Mouse (Mus musculus): ENCODE results near the gene Fhod1.

Gene Fhod1

DNA sequence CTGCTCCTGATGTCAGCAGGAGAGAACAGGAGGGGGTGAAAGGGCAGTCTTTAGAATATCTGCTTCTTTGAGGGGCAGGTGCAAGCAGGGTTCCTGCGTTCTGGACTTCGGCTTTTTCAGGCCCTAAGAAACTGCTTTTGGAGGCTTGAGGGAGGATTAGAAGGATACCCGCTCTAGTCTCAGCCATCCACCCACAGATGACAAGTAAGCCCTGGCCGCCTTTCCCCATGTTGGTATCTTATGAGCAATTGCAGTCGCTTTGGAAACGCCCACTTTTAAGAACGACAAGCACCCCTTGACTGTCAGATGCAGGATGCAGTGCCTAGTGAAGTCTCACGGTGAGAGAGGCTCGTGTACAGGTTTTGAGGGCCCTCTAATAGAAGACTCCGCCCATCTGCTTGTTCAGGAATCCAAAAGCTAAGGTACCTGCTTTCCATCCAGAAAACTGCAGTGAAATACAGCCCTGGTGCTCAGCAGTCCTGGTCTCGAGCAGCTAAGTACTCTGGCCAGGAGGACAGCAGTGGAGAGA is 29.0 kb downstream of the Fhod1 start:
- no peak for DNase-seq (ENCODE audit: low spot score in 2 of 2)

DNA sequence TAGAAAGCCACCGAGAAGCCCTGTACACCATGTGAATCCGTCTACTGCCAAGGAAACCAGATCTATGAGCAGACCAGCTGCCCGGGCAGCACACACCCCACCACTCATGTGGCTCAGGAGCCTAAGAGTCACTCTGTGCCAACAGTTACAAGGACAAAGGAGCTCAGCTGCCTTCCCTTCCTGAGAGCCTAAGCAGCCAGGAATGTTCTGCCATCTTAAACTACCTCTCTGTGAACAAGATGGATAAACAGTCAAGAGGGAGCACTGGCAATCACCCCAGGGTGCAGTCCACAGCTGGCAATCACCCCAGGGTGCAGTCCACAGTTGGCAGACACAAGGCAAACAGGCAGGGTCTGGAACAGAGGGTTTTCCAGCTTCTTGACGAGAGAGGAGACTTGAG is 29.8 kb downstream of the Fhod1 start:
- no peak for DNase-seq (ENCODE audit: low spot score in 2 of 2)

DNA sequence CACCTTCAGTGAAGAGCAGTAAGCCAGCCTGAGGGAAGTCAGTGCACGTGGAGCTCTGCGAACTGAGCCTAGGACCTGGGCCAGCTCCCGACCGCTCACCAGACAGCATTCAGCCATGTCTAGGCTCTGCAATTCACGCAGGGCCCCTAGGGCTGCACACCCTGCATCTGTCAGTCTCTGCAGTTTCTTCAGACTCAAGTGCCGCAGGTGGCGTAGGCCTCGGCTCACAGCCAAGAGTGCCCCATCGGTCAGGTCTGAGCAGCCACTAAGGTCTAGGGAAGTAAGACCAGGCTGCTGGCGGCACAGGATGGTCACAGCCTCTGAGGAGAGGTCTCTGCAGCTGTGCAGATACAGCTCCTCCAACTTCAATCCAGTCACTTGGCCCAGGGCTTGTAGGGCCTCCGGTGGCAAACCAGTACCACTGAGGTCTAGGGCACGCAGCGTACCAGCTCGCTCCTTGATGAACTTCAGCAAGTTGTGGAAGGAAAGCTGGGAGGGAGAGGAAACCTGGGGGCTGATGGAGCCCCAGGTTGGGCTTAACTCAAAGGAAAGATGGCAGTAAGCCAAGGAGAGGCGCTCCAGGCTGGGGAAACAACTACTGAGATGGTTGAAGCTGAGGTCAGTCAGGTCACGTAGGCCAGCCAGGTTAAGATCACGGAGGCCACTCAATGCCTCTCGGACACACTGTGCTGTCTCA is 32.5 kb downstream of the Fhod1 start:
- DNase-seq (ENCODE audit: low spot score in 2 of 2): no peak

GRCm38 (mm10) chr8:105313622-105314402 is 33.9 kb downstream of the Fhod1 start:
- no peak for DNase-seq (ENCODE audit: low spot score in 2 of 2)

DNA sequence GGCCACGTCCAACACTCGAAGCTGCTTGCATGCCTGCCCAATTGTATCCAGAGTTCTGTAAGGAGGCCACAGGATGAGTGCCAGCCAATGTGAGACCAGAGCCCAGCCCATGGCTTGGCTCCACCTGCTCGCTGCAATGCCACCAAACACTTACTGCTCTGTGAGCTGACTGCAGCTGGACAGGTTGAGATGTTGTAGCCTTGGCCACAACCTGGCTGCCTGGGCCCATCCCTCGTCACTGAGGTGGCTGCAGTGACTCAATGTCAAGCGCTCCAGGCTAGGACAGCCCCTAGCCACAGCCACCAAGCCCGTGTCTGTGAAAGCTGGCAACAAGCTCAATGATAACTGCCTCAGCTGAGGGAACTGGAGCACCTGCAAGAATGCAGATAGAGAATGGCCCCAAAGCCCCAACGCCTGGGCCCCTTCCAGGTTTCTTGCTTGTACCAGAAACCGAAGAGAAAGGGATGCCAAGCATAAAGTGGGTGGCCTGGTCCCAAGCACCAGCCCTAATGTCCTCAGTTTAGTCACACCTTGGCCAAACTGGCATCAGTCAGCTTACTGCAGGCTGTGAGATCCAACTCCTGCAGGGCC is 34.8 kb downstream of the Fhod1 start:
- DNase-seq (ENCODE audit: low spot score in 2 of 2): no peak

DNA sequence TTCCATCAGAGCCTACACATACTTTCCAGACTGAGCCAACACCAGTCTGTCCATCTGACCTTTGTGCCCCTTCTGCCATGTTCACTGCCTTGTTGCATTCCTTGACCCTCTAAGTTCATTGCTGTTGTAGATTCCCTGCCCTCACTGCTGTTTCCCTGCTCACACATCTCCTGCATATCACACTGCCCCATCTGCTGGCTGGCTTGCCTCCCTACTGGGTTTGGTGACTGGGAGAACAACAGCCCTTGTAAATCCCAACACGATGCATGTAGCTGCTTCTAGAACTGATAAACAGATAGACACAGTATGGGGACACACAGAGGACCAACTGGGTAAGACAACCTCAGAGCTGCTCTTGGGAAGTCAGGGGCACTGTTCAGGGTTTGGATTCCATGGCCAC is 36.0 kb downstream of the Fhod1 start:
- no peak for DNase-seq (ENCODE audit: low spot score in 2 of 2)

DNA sequence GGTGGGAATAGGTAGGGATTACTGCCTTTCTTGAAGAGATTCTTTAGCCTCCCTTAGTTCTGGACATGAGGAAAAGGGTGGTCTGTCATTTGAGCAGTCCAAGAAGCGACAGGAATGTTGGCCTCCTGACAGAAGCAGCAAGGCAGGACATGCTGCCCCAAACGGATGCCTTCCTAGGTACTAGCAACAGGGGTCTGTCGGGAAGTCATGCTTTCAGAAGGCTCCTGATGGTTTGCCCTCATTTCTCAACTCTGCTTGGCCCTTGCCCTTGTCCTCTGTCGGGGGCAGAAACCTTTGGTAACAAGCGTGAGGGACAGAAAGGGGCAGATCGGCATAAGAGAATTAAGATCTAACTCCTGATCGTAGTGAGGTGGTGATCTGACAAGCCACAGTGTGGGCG is 37.6 kb downstream of the Fhod1 start:
- DNase-seq (ENCODE audit: low spot score in 2 of 2): no peak

- no peak for DNase-seq (ENCODE audit: low spot score in 2 of 2)
These were observed 38.5 kb downstream of the Fhod1 start for GRCm38 (mm10) chr8:105309142-105309847.

- DNase-seq (ENCODE audit: low spot score in 2 of 2): no peak
These were observed 39.3 kb downstream of the Fhod1 start for GRCm38 (mm10) chr8:105308428-105308827.

DNA sequence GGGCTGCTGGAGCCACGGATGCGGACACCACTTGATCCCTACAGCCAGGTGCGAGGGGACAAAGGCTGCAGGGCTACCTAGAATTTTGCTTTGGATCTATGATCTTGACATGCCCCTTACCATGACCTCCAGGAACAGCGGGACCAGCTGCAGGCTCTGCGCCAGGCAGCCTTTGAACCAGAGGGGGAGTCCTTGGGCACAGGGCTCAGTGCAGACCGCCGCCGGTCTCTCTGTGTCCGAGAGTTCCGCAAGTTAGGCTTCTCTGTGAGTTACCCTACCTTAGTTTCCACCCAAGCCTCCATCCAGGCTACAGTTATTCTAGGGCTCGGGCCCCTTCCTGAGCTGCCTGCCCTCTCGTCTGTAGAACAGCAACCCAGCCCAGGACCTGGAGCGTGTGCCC is 40.1 kb downstream of the Fhod1 start:
- no peak for DNase-seq (ENCODE audit: low spot score in 2 of 2)

DNA sequence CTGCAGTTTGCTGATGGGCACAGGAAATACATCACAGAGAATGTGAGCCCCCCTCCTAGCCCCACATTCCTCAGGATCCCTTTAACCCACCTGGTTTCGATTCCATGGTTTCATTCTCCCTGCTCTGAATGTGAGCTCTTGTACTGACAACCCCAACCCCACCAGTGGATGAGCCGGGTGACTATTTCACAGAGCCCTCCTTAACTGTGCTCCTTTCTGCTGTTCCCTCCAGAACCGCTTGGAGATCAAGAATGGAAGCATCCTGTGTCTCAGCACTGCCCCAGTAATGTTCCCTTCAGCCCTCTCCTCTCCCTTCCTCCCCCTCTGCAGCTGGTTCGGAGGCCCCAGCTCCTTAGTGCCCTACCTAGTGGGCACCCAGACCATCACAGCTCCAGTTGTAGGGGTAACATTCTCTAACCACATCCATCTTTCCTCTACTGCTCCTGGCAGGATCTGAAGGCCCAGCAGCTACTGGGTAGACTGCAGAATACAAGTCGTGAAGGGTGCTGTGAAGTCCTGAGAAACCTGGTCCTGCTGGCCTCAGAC is 41.5 kb downstream of the Fhod1 start:
- DNase-seq (ENCODE audit: low spot score in 2 of 2): no peak

- peak; percentile 50 to 51 for DNase-seq (ENCODE audit: low spot score in 2 of 2)
These were observed 42.3 kb downstream of the Fhod1 start, which contains the start of gene Elmo3 for GRCm38 (mm10) chr8:105305211-105306145. Elmo3 (plus strand) TSS chr8:105305601.

GRCm38 (mm10) chr8:105304325-105305210 is 43.2 kb downstream of the Fhod1 start:
- DNase-seq (ENCODE audit: low spot score in 2 of 2): no peak

GRCm38 (mm10) chr8:105303874-105304273 is 43.9 kb downstream of the Fhod1 start:
- DNase-seq (ENCODE audit: low spot score in 2 of 2): no peak

DNA sequence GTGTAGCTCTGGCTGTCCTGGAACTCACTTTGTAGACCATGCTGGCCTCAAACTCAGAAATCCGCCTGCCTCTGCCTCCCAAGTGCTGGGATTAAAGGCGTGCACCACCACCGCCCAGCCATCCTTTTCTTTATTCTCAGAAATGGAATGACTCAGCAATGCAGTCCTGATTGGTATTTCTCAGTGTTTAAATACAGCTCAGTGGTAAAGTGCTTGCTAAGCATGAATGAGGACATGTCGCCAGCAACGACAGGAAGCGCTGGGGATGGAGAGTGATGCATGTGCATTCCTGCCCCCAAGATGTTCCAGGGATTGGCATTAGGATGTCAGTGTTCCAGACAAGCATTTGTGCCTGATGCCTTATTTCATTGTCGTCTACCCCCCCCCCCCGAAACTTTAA is 44.4 kb downstream of the Fhod1 start:
- DNase-seq (ENCODE audit: low spot score in 2 of 2): no peak

GRCm38 (mm10) chr8:105299962-105300361 is 47.8 kb downstream of the Fhod1 start:
- DNase-seq (ENCODE audit: low spot score in 2 of 2): no peak

GRCm38 (mm10) chr8:105298351-105299252 is 49.2 kb downstream of the Fhod1 start:
- no peak for DNase-seq (ENCODE audit: low spot score in 2 of 2)

DNA sequence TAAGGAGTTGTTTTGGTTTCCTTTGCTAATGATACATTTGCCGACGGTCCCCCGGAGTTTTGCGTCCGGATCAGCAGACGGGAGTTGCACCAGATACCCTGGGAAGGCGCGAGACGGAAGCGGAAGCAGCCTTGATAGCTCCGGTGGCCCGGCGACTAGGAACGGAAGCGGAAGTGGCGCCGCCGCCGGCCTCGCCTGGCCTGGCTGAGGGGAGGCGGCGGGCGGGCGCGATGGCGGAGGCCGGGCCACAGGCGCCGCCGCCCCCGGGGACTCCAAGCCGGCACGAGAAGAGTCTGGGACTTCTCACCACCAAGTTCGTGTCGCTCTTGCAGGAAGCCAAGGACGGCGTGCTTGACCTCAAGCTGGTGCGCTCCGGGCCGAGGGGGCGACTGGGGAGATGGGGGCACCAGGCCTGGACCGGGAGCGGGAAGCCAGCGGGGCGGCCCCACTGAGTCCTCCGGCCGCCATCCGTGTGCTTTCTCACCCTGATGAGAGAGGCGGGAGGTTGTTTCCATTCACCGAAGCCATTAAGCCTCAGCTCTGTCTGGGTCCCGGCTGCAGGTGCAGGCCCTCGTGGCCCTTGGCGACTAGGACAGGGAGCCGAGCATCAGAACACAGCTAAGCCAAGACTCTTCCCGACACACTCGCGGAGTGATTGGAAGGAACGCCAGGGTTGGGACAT is 50.1 kb downstream of the Fhod1 start, which contains the start of gene E2f4:
TSS of gene E2f4 (plus strand) at position 153 of the 682 bp plus-strand sequence.
- DNase-seq (ENCODE audit: low spot score in 2 of 2): peak; percentile 92 to 94

All from frontal cortex, postnatal 36 days (tissue).